Mouse (Mus musculus) testis, postnatal 10 days (tissue): Measurements from ENCODE around the gene Stxbp1.

Experiments used
- DNase-seq: peaks from one replicate; pipeline ENCODE4 v3.0.0; 2021; ENCODE audit warnings: low spot score

Gene Stxbp1

DNA sequence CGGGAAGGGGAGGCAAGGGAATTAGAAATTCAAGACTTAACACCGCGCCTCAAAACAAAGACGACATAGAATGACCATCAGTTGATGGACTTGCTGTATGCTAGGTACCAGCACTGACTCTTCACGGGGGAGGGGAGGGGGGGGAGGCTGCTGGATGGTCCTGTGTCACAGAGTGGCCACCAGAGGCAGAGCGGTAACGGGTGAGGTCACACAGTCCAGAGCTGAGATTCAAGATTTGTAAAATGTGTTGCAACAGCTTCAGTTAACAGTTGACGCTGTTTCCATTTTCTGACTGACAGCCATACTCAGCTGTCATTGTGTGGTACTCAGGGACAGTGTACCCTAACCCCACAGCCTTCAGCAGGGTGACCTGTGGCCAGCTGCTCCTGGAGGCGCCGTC is 94.9 kb downstream of the Stxbp1 start:
- no peak for DNase-seq

GRCm38 (mm10) chr2:32751665-32752033 is 95.4 kb downstream of the Stxbp1 start:
- DNase-seq = no peak

DNA sequence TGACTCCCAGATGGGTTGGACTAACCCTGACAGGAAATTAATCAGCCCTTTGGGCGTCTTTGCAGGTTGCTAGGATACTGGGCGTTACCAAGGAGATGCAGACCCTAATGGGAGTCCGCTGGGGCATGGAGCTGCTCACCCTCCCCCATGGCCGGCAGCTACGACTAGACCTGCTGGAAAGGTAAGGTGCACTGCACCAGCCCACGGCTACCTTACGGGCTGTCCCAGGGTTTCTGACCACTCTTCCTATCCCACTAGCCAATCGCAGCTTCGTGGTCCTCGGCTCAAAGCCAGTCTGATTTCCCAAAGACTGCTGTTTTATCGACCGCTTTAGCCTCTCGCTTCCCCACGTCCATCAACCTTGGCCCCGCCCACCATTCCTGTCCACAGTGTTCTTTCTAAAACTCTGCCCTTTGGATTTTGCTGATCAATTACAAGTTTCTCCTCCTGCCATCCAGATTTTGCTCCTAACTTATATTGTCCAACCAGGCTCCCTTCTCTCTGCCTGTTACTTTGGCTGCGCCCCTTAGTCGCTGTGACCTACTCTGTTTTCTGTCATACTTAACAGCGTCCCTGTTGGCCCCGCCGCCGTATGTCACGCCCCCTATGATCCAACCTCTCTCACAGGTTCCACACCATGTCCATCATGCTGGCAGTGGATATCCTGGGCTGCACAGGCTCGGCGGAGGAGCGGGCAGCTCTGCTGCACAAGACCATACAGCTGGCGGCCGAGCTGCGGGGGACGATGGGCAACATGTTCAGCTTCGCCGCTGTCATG is 96.0 kb downstream of the Stxbp1 start:
- DNase-seq = peak; percentile 73

DNA sequence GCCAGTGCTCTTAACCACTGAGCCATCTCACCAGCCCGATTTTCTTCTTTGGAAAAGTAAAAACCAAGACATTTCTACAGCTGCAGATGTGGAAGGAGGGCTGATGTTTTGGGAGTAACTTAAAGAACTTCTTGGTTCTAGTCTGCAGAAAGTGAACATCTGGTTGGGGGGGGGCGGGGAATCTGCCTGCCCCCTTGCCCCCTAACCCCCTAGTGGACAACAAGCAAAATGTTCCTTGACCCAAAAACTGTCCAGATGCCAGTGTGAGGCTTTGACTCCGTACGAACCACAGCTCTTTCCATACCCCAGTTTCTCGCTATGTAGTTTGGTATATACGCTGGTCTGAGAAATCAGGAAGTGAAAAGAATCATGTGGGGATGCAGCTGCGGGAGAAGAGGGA is 96.8 kb downstream of the Stxbp1 start:
- no peak for DNase-seq

GRCm38 (mm10) chr2:32749082-32749481 is 98.0 kb downstream of the Stxbp1 start:
- no peak for DNase-seq

DNA sequence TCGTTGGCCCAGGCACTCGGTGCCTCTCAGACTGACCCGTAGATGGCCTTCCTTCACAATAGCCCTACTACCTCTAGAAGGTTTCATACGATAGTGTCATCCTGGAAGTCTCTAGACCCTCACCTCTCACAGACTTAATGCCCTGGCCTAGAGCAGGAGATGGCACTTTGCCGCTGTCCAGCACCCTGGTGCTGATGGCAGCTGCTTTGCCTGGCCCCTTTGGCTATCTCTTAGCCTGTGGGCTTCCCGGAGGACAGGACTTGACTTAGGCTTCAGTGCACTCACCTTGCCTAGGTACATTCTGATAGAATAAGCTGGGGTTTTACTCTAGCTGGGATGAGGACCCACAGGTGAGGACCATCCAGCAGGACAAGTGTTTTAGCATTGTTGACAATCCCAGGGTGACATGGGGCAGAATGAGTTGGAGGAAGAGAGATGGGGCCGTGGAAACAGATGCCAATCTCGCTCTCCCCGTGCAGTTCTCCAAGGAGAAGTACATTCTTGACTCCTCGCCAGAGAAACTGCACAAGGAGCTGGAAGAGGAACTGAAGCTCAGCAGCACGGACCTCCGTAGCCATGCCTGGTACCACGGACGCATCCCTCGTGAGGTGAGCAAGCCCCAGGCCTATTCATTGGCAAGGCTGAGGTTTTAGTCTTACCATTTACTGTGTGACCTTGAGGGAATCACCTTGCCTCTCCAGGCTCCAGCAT is 102.6 kb downstream of the Stxbp1 start:
- no peak for DNase-seq

- no peak for DNase-seq
Measured at GRCm38 (mm10) chr2:32742173-32742531, 104.9 kb downstream of the Stxbp1 start.

GRCm38 (mm10) chr2:32741273-32742172 is 105.5 kb downstream of the Stxbp1 start:
- DNase-seq = peak; percentile 68

- no peak for DNase-seq
Measured at GRCm38 (mm10) chr2:32740916-32741272, 106.2 kb downstream of the Stxbp1 start, which contains the start of gene 6330409D20Rik. Gene 6330409D20Rik (minus strand): TSS chr2:32741016.

DNA sequence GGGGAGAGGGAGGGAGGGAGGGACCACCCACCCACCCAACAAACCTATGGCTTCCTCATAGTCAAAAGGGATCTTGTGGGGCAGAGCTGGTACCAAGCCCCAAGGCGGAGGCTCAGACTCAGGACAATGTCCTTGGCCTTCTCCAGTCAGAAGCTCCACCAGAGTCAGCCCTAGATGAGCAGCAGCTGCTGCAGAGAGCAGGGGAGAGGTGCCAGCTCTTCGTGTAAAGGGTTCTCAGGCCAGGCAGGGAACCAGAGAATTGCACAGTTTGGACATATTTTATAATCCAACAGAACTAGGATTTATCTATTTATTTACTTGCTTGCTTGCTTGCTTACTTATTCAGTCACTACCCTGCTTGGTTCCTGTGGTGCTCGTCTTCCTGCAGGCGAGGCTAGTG is 107.7 kb downstream of the Stxbp1 start:
- DNase-seq = no peak
